Mouse (Mus musculus) CD4-positive helper T cell, adult 2 months (primary cell): ENCODE measurements at regions not wholly inside any gene's neighbourhood (a gene's known extent, or its start where the extent isn't known, plus 50 kb on each side); places are given as distances from the start of the nearest gene placed in this dataset.

Source experiments
- DNase-seq: peaks from one replicate; pipeline ENCODE4 v3.0.0-alpha.2; 2012; ENCODE audit warnings: low read depth, missing footprints, low spot score

DNA sequence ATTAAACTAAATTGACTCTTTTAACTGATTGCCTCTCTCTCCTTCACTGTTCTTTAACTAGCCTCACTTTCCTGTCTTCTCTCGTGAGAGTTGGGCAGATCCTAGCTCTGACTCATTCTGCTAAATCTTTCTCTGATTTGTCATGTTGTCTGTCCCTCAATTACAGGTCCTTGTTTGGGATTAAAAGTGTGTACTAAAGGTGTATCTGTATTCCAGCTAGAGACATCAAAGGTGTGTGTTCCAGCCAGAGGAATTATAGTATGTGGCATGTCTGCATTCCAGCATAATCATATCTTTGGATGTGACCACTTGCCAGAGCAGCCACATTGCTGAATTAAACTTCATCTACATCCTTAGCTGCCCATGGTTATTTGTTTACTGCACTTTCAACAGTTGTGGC is 167.5 kb upstream of the Fam83b start:
- DNase-seq: no peak

- DNase-seq: no peak
These were observed 166.9 kb upstream of the Fam83b start for GRCm38 (mm10) chr9:76733812-76734211.

GRCm38 (mm10) chr9:76722881-76723280 is 156.0 kb upstream of the Fam83b start:
- DNase-seq: peak; percentile 6

GRCm38 (mm10) chr9:76715852-76716251 is 148.9 kb upstream of the Fam83b start:
- DNase-seq: no peak

DNA sequence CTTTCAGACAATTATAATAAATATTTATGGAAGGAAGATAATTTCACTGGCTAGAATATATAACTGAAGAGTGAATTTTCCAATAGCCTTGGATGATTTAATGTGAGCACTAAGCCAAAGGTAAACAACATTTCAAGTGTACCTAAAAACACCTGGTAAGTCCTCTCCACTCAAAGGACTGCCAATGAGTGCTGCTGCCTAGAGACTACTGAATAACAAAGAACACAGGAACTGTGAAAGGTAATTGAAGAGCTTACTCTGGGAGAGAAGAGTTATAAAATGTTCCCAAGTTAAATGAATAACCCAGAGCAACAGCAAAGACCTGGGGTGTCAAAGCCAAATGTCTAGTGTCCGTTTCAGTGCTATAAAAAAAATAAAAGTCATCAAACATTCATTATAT is 139.5 kb upstream of the Fam83b start:
- no peak for DNase-seq

- no peak for DNase-seq
These were observed 138.9 kb upstream of the Fam83b start for GRCm38 (mm10) chr9:76705786-76706185.

DNA sequence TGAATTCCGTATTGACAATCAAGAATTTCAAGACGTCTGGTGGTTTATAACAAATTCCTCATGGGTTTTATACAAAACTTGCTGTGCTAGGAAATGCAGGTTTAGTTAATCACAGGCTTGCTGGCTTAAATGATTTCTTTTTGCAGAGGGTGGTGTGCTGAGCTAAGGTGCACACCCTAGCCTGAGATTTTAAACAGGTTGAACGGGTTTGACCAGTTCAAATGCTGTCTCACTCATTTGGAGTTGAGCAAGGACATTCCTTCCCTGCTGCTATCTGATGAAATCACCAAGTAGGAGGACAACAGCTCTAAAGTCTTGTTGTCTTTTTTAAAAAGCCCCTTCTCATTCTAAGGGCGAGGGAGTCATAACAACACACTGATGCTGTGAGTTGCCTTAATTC is 128.6 kb upstream of the Fam83b start:
- no peak for DNase-seq

- no peak for DNase-seq
These were observed 126.1 kb upstream of the Fam83b start for GRCm38 (mm10) chr9:76692976-76693375.

GRCm38 (mm10) chr9:76660848-76661247 is 93.9 kb upstream of the Fam83b start:
- DNase-seq: no peak

- no peak for DNase-seq
These were observed 92.9 kb upstream of the Fam83b start for GRCm38 (mm10) chr9:76659798-76660197.

DNA sequence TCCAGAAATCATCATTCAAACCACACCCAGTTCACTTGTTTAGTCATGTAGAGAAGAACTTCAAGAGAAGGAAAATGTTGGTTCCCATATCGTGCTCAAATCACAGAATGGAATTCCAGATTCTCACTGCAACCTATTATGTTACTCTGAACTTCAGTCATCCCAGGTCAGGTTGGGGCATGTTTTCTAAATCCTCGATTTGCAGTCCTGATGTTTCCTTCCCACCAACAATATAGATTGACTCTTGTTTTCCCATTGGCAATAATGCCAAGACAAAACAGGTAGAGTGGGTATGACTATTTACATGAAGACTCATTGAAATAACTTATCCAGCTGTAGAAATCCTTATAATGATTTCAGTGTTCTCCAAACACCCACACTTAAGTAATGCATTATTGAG is 86.4 kb upstream of the Fam83b start:
- no peak for DNase-seq

DNA sequence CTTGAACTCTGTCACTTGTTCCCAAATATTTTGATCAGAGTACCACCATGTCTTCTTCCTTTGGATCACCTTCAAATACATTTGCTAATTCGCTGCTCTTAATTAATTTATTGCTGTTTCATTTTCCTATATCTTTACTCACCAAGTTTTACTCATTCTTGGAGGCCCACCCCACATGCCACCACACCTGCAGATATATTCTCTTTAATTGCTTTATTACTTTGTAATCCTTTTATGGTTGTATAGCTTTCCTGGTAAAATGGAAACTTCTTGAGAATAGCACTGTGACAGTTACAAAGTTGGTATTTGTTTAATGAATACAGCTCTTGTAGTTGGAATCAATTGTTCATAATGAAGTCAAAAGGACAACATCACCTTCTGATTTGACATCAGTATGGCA is 82.6 kb upstream of the Fam83b start:
- no peak for DNase-seq

DNA sequence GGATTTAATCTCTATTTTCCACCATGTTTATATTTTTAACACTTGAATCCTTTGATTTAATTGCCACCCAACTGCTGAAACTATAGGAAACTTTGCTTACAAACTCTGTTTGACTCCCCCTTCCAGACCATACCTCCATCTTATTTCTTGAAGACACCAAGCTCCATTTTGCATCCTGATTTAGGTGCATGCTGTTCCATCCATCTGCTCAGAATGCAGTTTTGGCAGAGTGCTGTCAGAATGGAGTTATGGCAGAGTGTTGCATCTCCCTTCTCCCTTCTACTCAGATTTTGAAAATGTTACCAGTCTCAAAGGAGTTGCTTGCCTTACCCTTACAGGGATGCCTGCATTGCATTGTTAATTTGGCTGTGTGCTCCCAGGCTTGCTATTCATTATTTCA is 79.5 kb upstream of the Fam83b start:
- DNase-seq: no peak
